Mouse (Mus musculus): ENCODE data around the gene Tnik.

GRCm38 (mm10) chr3:28303915-28304314, 40.9 kb downstream of the Tnik start:
- TF ChIP-seq GATA1 (IDR thresholded peaks at IDR 0.05; ENCODE audit: borderline replicate concordance, low read length): no peak
- TF ChIP-seq FLI1 (IDR thresholded peaks at IDR 0.05; ENCODE audit: low read length): no peak
